Mouse (Mus musculus) ES-Bruce4 (cell line): Measurements from ENCODE around the gene Scgb1c1. TPM values are rescaled to one million over a fixed set of nuclear protein-coding genes. Genes with fewer than 3 reads are reported as not detected.

ENCODE experiments used
- H3K27ac ChIP-seq: 2 replicates; pipeline ENCODE4 v1.5.1; 2012; ENCODE audit warnings: low read length, inconsistent platforms; ENCODE audit not compliant: insufficient read depth
- H3K27me3 ChIP-seq: 2 replicates; pipeline ENCODE4 v1.6.1; 2012; ENCODE audit warnings: mild to moderate bottlenecking, low read length, inconsistent platforms; ENCODE audit not compliant: control insufficient read depth, poor library complexity, insufficient read depth, severe bottlenecking
- H3K36me3 ChIP-seq: 2 replicates; pipeline ENCODE4 v1.6.1; 2012; ENCODE audit warnings: inconsistent platforms, mild to moderate bottlenecking, low read length, moderate library complexity; ENCODE audit not compliant: control insufficient read depth, poor library complexity, insufficient read depth, severe bottlenecking
- H3K4me1 ChIP-seq: one replicate; pipeline ENCODE4 v1.8.1; 2011; ENCODE audit warnings: low read length; ENCODE audit not compliant: control insufficient read depth, insufficient read depth
- H3K4me3 ChIP-seq: 2 replicates; pipeline ENCODE4 v1.5.1; 2011; ENCODE audit warnings: low read depth, mild to moderate bottlenecking, low read length
- H3K9ac ChIP-seq: 2 replicates; pipeline ENCODE4 v1.6.1; 2012; ENCODE audit warnings: low read depth, mild to moderate bottlenecking, inconsistent platforms; ENCODE audit not compliant: poor library complexity, severe bottlenecking
- H3K9me3 ChIP-seq: replicated peaks from 2 replicates; pipeline ENCODE4 v1.6.1; 2012; ENCODE audit warnings: mild to moderate bottlenecking, low read length, inconsistent platforms; ENCODE audit not compliant: control insufficient read depth, poor library complexity, insufficient read depth, severe bottlenecking
- CTCF ChIP-seq: IDR thresholded peaks from one replicate; pipeline ENCODE4 v1.8.1; 2011; ENCODE audit warnings: low read depth, low read length
- EP300 ChIP-seq: IDR thresholded peaks from 2 replicates; pipeline ENCODE4 v1.6.1; 2011; ENCODE audit warnings: low read depth, low read length; ENCODE audit not compliant: insufficient read depth
- POLR2A ChIP-seq: IDR thresholded peaks from one replicate; pipeline ENCODE4 v1.8.1; 2011; ENCODE audit warnings: low read length; ENCODE audit not compliant: insufficient read depth
- polyA plus RNA-seq: library from polyadenylated mRNA; stranded (reverse); fragments of >200 nt; gene quantifications from 2 replicates; pipeline ENCODE4 v1.2.4, GENCODE M21; 2011; ENCODE audit warnings: low read depth; ENCODE audit not compliant: missing spikeins, insufficient read depth, insufficient read length

Gene Scgb1c1
- polyA plus RNA-seq, 1 experiment: not detected

GRCm38 (mm10) chr7:140859997-140860396 lies 14.7 kb downstream of the Scgb1c1 start:
- TF ChIP-seq CTCF (no peak), POLR2A (no peak), EP300 (no peak)
- H3K27me3 ChIP-seq: no peaks in the 10 kb centered on the region
- H3K27ac ChIP-seq: no peak overlapping the region
- H3K4me1 ChIP-seq: peaks cover 3% of the 10 kb centered on the region
- peaks cover 39% of the 10 kb centered on the region for H3K36me3 ChIP-seq
- no peak overlapping the region for H3K9ac ChIP-seq
- no peak overlapping the region for H3K4me3 ChIP-seq
- no peaks in the 10 kb centered on the region for H3K9me3 ChIP-seq

GRCm38 (mm10) chr7:140860728-140861127 lies 15.4 kb downstream of the Scgb1c1 start:
- Histone ChIP-seq H3K27ac (no peak overlapping the region), H3K9me3 (no peaks in the 10 kb centered on the region), H3K9ac (no peak overlapping the region), H3K27me3 (no peaks in the 10 kb centered on the region), H3K4me3 (no peak overlapping the region), H3K4me1 (peaks cover 3% of the 10 kb centered on the region), H3K36me3 (peaks cover 39% of the 10 kb centered on the region)
- TF ChIP-seq POLR2A (no peak), EP300 (no peak), CTCF (no peak)

GRCm38 (mm10) chr7:140864761-140865160 lies 19.4 kb downstream of the Scgb1c1 start:
- no peaks in the 10 kb centered on the region for H3K4me1 ChIP-seq
- no peaks in the 10 kb centered on the region for H3K27me3 ChIP-seq
- H3K36me3 ChIP-seq: peaks cover 37% of the 10 kb centered on the region
- no peak for TF ChIP-seq EP300
- TF ChIP-seq CTCF: no peak
- TF ChIP-seq POLR2A: no peak
- H3K9ac ChIP-seq: no peak overlapping the region
- no peaks in the 10 kb centered on the region for H3K9me3 ChIP-seq
- no peak overlapping the region for H3K4me3 ChIP-seq
- H3K27ac ChIP-seq: no peak overlapping the region

GRCm38 (mm10) chr7:140874224-140874623 lies 28.9 kb downstream of the Scgb1c1 start:
- Histone ChIP-seq H3K4me3 (no peak overlapping the region), H3K27ac (no peak overlapping the region), H3K9ac (no peak overlapping the region), H3K36me3 (no peaks in the 10 kb centered on the region; the same call in 1 of the 2 replicates), H3K27me3 (no peaks in the 10 kb centered on the region), H3K4me1 (no peaks in the 10 kb centered on the region), H3K9me3 (no peaks in the 10 kb centered on the region)
- no peak for TF ChIP-seq POLR2A
- no peak for TF ChIP-seq EP300
- no peak for TF ChIP-seq CTCF

- Histone ChIP-seq H3K4me3 (no peak overlapping the region), H3K9ac (no peak overlapping the region), H3K27me3 (no peaks in the 10 kb centered on the region), H3K9me3 (no peaks in the 10 kb centered on the region), H3K27ac (no peak overlapping the region), H3K4me1 (no peaks in the 10 kb centered on the region), H3K36me3 (no peaks in the 10 kb centered on the region; the same call in 1 of the 2 replicates)
- no peak for TF ChIP-seq EP300
- no peak for TF ChIP-seq CTCF
- TF ChIP-seq POLR2A: no peak
These were observed 32.0 kb downstream of the Scgb1c1 start for GRCm38 (mm10) chr7:140877364-140877763.

- Histone ChIP-seq H3K27ac (no peak overlapping the region), H3K4me3 (no peak overlapping the region), H3K27me3 (no peaks in the 10 kb centered on the region), H3K36me3 (no peaks in the 10 kb centered on the region), H3K9ac (no peak overlapping the region), H3K9me3 (no peaks in the 10 kb centered on the region), H3K4me1 (no peaks in the 10 kb centered on the region)
- no peak for TF ChIP-seq CTCF
- TF ChIP-seq POLR2A: no peak
These were observed 34.0 kb downstream of the Scgb1c1 start for GRCm38 (mm10) chr7:140879355-140879754.
